Mouse (Mus musculus): ENCODE results near the gene Vkorc1. TPM values are rescaled to one million over a fixed set of nuclear protein-coding genes. Genes with fewer than 3 reads are reported as not detected.

The Vkorc1 gene
- polyA plus RNA-seq, 1 experiment = 201 TPM

- DNase-seq = peak; percentile 67
- 25% methylated on average over 13 of the region's 13 CpGs for WGBS
- H3K4me3 ChIP-seq (replicated peaks; ENCODE audit: extremely low read depth, low read depth, low read length) = no peak overlapping the region
These were observed 36.1 kb upstream of the Vkorc1 start for GRCm38 (mm10) chr7:127931351-127932135.

GRCm38 (mm10) chr7:127930636-127931035, 35.2 kb upstream of the Vkorc1 start:
- 62% methylated on average over 5 of the region's 5 CpGs for WGBS
- no peaks in the 10 kb centered on the region for H3K4me1 ChIP-seq (ENCODE audit: control insufficient read depth, insufficient read depth, low read length)

More at GRCm38 (mm10) chr7:127931351-127932135, 36.1 kb upstream of the Vkorc1 start:
- H3K4me1 ChIP-seq (ENCODE audit: control insufficient read depth, insufficient read depth, low read length) = 0 out of 2 replicates have a peak, but pooled peaks cover 2% of the 10 kb centered on the region
- peak; percentile 9; the same call in 1 of the 2 replicates for TF ChIP-seq POLR2A (IDR thresholded peaks at IDR 0.05; ENCODE audit: borderline replicate concordance, extremely low read depth, low read depth, low read length)
- no peak for TF ChIP-seq CTCF (IDR thresholded peaks at IDR 0.05; ENCODE audit: insufficient read depth, low read length)

GRCm38 (mm10) chr7:127929923-127930322, 34.5 kb upstream of the Vkorc1 start, which contains the start of gene Prss8:
Prss8 (minus strand) TSS chr7:127930104.
- peak; percentile 81 for DNase-seq
- TF ChIP-seq POLR2A (IDR thresholded peaks at IDR 0.05; ENCODE audit: borderline replicate concordance, extremely low read depth, low read depth, low read length) (peak; percentile 92; the same call in 1 of the 2 replicates), CTCF (IDR thresholded peaks at IDR 0.05; ENCODE audit: insufficient read depth, low read length) (no peak)
- 34% methylated on average over 6 of the region's 6 CpGs for WGBS
- H3K4me3 ChIP-seq (replicated peaks; ENCODE audit: extremely low read depth, low read depth, low read length) = peak within 1 kb of the TSS; percentile 56
- no peaks in the 10 kb centered on the region for H3K4me1 ChIP-seq (ENCODE audit: control insufficient read depth, insufficient read depth, low read length)

More at GRCm38 (mm10) chr7:127930636-127931035, 35.2 kb upstream of the Vkorc1 start:
- TF ChIP-seq CTCF (IDR thresholded peaks at IDR 0.05; ENCODE audit: insufficient read depth, low read length) = no peak
- TF ChIP-seq POLR2A (IDR thresholded peaks at IDR 0.05; ENCODE audit: borderline replicate concordance, extremely low read depth, low read depth, low read length) = no peak
- H3K4me3 ChIP-seq (replicated peaks; ENCODE audit: extremely low read depth, low read depth, low read length) = no peak overlapping the region
- no peak for DNase-seq

- peak; percentile 36 for DNase-seq
- 0 out of 2 replicates have a peak, but pooled peaks have one; percentile 5 for TF ChIP-seq CTCF (IDR thresholded peaks at IDR 0.05; ENCODE audit: insufficient read depth, low read length)
- peak; percentile 31; the same call in 1 of the 2 replicates for TF ChIP-seq POLR2A (IDR thresholded peaks at IDR 0.05; ENCODE audit: borderline replicate concordance, extremely low read depth, low read depth, low read length)
- H3K4me3 ChIP-seq (replicated peaks; ENCODE audit: extremely low read depth, low read depth, low read length) = peak overlapping the region; percentile 56
- H3K4me1 ChIP-seq (ENCODE audit: control insufficient read depth, insufficient read depth, low read length) = no peaks in the 10 kb centered on the region
- 40% methylated on average over 5 of the region's 5 CpGs for WGBS
These were observed 33.2 kb upstream of the Vkorc1 start for GRCm38 (mm10) chr7:127928596-127928995.

- peak overlapping the region; percentile 45 for H3K4me3 ChIP-seq (replicated peaks; ENCODE audit: extremely low read depth, low read depth, low read length)
- peaks cover 4% of the 10 kb centered on the region; the same call in 1 of the 2 replicates for H3K4me1 ChIP-seq (ENCODE audit: control insufficient read depth, insufficient read depth, low read length)
- no peak for DNase-seq
These were observed 32.3 kb upstream of the Vkorc1 start for GRCm38 (mm10) chr7:127927726-127928125.

GRCm38 (mm10) chr7:127926846-127927245, 31.4 kb upstream of the Vkorc1 start:
- TF ChIP-seq CTCF (IDR thresholded peaks at IDR 0.05; ENCODE audit: insufficient read depth, low read length) = no peak
- no peak for TF ChIP-seq POLR2A (IDR thresholded peaks at IDR 0.05; ENCODE audit: borderline replicate concordance, extremely low read depth, low read depth, low read length)
- 67% methylated on average over 11 of the region's 11 CpGs for WGBS
- Histone ChIP-seq H3K4me3 (replicated peaks; ENCODE audit: extremely low read depth, low read depth, low read length) (no peak overlapping the region), H3K4me1 (ENCODE audit: control insufficient read depth, insufficient read depth, low read length) (peaks cover 6% of the 10 kb centered on the region; the same call in 1 of the 2 replicates)
- peak; percentile 27 for DNase-seq

More at GRCm38 (mm10) chr7:127927726-127928125, 32.3 kb upstream of the Vkorc1 start:
- 64% methylated on average over 11 of the region's 11 CpGs for WGBS
- TF ChIP-seq POLR2A (IDR thresholded peaks at IDR 0.05; ENCODE audit: borderline replicate concordance, extremely low read depth, low read depth, low read length) = no peak
- TF ChIP-seq CTCF (IDR thresholded peaks at IDR 0.05; ENCODE audit: insufficient read depth, low read length) = no peak

- H3K4me1 ChIP-seq (ENCODE audit: control insufficient read depth, insufficient read depth, low read length) = peaks cover 6% of the 10 kb centered on the region; the same call in 1 of the 2 replicates
- WGBS = 72% methylated on average over 8 of the region's 8 CpGs
- no peak overlapping the region for H3K4me3 ChIP-seq (replicated peaks; ENCODE audit: extremely low read depth, low read depth, low read length)
- TF ChIP-seq CTCF (IDR thresholded peaks at IDR 0.05; ENCODE audit: insufficient read depth, low read length) (no peak), POLR2A (IDR thresholded peaks at IDR 0.05; ENCODE audit: borderline replicate concordance, extremely low read depth, low read depth, low read length) (no peak)
- DNase-seq = peak; percentile 15
These were observed 30.6 kb upstream of the Vkorc1 start for GRCm38 (mm10) chr7:127926066-127926465.

- TF ChIP-seq POLR2A (IDR thresholded peaks at IDR 0.05; ENCODE audit: borderline replicate concordance, extremely low read depth, low read depth, low read length) (peak; percentile 37; the same call in 1 of the 2 replicates), CTCF (IDR thresholded peaks at IDR 0.05; ENCODE audit: insufficient read depth, low read length) (no peak)
- WGBS = 74% methylated on average over 5 of the region's 5 CpGs
- Histone ChIP-seq H3K4me3 (replicated peaks; ENCODE audit: extremely low read depth, low read depth, low read length) (no peak overlapping the region), H3K4me1 (ENCODE audit: control insufficient read depth, insufficient read depth, low read length) (peaks cover 6% of the 10 kb centered on the region; the same call in 1 of the 2 replicates)
- peak; percentile 72 for DNase-seq
These were observed 29.8 kb upstream of the Vkorc1 start for GRCm38 (mm10) chr7:127925252-127925651.

GRCm38 (mm10) chr7:127923714-127924113, 28.3 kb upstream of the Vkorc1 start:
- H3K4me1 ChIP-seq (ENCODE audit: control insufficient read depth, insufficient read depth, low read length) = peaks cover 6% of the 10 kb centered on the region; the same call in 1 of the 2 replicates
- TF ChIP-seq POLR2A (IDR thresholded peaks at IDR 0.05; ENCODE audit: borderline replicate concordance, extremely low read depth, low read depth, low read length) (no peak), CTCF (IDR thresholded peaks at IDR 0.05; ENCODE audit: insufficient read depth, low read length) (no peak)
- no peak overlapping the region for H3K4me3 ChIP-seq (replicated peaks; ENCODE audit: extremely low read depth, low read depth, low read length)
- WGBS = 63% methylated on average over 5 of the region's 5 CpGs
- DNase-seq = no peak
